Mouse (Mus musculus): ENCODE data around the gene Cenpj.

The Cenpj gene

DNA sequence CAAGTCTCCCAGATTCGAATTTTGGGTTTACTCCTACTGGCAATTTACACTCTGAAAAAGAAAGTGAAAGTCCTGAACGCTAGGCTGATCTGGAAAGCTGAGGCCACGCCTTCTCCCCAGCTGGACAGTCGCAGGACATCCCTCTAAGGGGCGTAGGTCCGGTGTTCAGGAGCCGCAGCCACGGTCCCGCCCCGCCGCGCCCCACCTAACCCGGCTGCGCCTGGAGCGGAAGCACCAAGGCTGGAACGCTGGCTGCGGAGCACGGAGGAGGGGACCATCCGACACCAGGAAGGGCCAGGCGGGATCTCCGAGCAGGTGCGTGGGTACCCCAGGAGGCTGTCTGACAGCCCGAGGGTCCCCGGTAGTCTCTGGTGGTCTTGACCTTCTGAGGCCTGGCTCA lies at the start of gene Cenpj, which contains the start of gene Parp4:
Gene Cenpj, minus strand, starts transcription at position 10 of the 400 bp plus-strand sequence.
Gene Parp4, plus strand, starts transcription at position 204 of the 400 bp plus-strand sequence.
- DNase-seq, result peak; percentile 97

DNA sequence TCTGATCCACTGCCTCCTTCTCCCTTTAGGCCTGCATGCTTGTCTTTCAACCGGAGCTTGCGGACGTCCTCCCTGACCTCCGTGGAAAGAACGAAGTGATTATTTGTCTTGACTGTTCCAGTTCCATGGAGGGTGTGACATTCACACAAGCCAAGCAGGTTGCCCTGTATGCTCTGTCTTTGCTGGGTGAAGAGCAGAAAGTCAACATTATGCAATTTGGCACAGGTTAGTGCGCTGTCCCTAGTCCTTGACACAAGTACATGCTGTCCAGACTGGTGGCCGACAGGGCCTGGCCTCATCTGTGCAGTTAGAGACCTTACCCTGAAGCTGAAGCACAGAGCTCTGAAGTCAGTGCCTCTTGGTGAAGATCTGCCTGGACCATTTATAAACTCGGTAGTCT lies 45.2 kb upstream of the Cenpj start:
- peak; percentile 43 for DNase-seq

DNA sequence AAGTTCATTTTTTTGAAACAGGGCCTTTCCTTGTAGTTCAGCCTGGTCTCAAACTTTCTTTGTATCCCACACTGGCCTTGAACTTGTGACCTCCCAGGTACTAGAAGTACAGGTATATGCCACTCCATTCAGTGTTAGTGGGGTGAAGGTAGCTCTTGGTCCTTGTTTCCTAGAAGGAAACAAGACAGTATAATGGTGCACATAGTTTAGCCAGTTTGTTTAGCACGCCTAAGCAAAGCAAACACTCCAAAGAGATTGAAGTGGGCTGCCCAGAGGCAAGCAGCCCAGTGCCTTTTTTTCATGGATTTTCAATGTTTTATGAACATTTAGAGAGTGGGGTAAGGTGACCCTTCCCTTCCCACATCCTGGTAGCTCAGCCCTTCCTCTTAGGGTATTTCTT lies 42.2 kb upstream of the Cenpj start:
- peak; percentile 10 for DNase-seq

DNA sequence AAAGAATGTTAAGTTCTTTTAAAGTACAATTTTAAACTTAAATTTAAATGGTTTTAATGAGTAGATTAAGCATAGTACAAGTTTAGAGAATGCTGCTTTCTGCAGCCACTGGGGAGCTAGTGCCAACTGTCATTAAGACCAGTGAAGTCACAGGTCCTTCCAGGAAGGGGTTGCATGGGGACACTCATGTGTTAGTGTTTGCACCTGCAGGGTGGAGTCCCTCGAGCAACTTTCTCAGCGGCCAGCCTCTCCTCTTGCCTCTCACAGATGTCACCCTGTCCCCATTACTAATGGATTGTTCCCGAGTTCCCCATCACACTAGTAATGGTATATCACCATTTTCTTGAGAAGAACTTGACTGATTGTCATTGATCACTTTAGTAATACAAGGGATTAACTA lies 38.0 kb upstream of the Cenpj start:
- DNase-seq, result no peak

DNA sequence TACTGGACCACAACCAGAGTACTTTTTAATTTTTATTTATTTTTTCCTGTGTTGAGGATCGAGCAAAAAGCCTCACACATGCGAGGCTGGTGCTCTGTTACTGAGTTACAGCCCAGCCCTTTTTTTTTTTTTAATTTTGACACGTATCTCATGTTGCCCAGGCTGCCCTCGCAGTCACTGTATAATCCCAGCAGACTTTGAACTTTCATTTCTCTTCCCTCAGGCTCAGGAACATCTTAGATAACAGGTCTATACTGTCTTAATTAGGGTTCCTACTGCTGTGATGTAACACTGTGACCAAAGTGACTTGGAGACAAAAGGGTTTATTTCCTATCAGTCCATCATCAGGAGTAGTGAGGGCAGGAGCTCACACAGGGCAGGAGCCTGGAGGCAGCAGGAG lies 29.9 kb upstream of the Cenpj start:
- DNase-seq, result no peak

DNA sequence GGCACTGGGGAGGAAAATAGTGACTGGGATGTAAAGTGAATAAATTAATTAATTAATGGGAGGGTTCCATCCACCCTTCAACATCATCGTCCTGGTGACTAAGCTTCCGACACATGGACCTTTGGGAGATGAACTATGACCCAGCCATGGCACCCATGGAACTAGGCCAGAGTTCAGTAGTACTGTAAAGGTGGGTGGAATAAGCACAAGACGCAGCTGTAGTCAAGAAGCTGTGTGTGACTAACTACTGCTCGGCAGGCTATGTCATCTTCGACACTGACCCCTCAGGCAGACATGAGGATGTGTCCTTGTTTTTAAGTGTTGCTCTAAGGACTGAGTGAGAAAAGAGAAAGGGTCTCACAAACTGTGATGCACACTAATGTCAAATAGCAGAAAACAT lies 29.2 kb upstream of the Cenpj start:
- DNase-seq, result no peak

DNA sequence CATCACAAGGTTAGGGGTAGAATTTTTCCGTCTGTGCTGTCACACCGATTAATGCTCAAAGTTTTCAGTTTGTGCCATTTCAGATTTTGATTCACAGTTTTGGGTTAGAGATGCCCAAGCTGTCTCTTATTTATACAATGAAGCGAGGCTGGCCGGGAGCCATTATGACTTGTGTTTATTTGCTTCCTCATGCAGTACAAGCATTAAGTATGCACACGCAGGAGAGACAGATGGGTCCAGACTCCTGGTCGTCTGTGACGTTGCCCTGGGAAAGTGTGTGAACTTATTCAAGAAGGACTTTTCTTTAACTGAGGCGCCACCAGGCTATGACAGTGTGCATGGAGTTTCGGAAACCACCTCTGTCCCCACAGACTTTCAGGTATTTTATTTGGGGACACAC lies 26.8 kb upstream of the Cenpj start:
- no peak for DNase-seq

DNA sequence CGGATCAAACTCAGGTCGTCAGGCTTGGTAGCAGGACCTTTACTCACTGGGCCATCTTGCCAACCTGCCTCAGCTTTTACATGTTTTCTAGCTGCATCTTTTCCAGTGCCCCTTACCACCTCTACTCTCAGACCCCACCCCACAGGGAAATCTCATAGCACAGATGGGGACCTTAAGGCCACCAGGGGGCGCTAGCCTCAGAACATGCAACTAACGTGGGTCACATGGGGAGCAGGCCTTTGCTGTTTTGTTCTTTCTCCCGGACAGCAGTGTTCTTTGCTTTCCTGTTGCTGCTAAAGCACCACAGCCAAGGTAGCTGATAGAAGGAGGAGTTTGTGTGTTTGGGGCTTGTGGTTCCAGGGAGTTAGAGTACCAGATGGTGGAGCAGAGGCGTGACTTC lies 23.5 kb upstream of the Cenpj start:
- peak; percentile 81 for DNase-seq

DNA sequence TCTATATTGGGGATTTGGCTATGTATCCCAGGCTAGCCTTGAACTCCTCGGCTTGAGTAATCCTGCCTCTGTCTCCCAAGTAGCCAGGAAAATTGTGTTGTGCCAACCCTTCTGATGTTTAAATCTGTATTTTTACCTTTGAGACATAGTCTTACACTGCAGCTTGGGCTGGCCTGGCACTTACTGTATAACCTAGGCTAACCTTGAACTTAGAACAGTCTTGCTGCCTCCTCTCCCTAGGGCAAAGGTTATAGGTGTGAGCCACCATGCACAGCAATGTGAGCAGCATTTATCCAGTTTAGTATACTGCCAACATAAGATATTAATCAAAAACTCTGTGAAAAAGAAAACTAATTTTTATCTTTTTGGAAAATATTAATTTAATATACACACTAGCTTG lies 19.6 kb upstream of the Cenpj start:
- DNase-seq, result no peak

DNA sequence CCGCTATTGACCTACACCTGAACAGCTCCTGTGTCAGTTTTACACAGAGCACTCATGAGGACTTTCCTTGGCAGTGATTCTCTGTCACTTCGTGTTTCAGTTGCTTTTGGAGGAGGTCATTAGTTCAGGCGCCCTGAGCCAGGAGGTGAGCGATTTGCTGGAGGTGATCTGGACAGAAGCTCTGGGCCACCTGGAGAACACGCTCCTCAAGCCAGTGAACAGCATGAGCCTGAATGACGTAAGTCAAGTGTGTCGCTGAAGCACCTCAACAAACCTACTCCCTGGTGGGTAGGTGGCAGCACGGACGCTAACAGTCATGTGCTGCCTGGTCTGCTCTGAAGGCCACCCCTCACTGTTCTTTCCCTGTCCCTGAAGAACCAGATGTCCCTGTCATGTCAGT lies 17.0 kb upstream of the Cenpj start:
- DNase-seq, result no peak

DNA sequence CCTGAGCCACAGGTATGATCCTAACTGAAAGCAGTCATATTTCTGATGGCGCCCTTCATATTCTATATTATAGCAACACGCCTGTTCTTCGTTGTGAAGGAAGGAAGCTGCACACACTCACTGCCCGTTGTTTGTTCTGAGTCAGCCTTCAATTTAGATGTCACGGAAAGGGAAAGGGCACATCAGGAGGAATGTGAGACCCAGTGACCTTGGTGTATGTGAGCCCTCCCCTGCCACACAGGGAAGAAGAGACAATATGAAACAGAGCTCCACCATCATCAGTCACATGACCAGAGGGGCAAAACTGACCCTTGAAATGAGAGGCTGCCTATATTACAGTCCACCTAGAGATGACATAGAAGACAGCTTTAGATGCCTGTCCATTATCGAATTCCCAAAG lies 7.1 kb upstream of the Cenpj start:
- no peak for DNase-seq

DNA sequence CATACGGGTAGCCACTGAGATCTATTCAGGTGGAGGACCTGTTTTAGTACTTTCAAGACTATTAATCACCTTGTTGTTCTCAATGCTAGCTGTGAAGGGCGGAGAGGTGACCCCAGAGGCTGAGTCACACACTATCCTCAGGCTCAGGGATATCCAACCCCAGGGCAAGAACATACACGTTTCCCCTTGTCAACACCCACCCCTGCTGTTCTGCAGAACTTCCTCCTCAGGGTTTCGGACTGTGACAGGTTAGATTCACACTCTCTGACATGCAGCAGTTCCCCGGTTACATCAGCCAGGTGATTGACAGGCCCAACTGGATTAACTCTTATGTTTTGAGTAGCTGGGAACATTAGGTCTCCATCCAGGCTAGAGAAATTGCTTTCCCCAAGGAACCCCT lies 5.9 kb upstream of the Cenpj start:
- peak; percentile 12 for DNase-seq

DNA sequence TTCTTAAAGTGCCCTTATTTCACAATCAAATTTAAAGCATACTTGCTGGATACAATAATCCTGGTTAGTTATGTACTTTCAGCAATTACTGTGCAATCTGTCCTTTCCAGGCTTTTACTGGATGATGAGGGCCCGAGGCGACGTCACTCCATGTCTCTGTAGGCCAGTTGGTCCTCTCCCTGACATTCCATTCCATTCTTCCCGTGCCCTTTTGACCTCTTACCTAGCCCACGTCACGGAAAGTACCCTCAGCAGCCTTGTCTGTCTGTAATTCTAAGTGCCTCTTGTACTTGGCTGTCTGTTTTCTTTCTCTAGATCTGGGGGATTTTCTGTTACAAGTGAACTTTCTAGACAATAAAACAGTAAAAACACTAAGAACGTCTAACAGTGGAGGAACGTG lies 3.8 kb upstream of the Cenpj start:
- DNase-seq, result peak; percentile 7

DNA sequence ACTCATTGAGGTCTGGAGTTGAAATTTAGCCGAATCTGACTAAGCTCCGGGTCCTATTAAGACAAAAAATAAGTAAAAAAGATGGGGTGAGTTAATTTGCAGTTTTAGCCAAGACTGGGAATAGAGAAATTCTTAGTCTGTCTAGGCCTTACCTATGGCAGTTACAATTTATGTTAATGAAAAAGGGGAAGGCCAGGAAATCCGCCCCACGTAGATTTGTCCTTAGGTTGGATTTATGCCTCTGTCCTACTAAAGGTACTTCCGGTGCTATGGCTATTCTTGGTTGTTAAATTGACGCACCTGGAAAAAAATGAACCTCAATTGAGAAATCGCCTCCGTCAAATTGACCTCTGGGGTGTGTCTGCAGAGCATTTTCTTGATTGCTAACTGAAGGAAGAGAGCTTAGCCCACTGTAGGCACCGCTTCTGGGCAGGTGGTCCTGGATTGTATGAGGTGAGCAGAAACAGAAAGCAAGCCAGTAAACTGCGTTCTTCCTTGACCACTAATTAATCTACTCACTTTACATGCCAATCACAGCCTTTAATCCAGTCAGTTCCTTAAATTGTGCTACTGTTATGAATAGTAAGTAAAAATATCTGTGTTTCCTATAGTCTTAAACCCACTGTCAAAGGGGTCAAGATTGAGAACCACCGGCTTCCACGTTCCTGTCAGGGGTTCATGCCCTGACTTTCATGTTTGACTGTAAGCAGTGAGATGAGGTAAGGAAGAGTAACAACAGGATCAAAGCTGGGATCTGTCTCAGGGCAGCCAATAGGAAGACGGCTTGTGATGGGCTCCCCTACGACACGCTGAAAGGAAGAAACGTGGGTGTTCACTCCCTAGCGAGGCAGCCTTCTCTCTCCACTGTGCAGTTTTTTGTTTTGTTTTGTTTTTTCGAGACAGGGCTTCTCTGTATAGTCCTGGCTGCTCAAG lies 1.0 kb upstream of the Cenpj start:
- peak; percentile 21 for DNase-seq

DNA sequence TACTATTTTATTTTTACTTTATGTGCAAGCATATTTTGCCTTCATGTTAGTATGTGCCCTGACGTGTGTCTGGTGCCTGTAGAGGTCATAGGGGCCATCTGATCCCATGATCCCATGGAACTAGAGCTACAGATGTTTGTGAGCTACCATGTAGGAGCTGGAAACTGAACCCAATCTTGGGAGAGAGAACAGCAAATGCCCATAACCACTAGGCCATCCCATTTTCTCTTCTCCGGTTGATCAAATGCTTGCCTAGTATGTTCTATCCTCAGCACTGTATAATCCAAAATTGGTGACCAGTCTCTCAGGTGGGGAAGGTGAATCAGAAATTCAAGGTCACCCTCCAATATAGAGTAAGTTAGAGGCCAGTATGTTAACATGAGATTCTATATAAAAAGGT lies 2.7 kb downstream of the Cenpj start:
- DNase-seq, result no peak

DNA sequence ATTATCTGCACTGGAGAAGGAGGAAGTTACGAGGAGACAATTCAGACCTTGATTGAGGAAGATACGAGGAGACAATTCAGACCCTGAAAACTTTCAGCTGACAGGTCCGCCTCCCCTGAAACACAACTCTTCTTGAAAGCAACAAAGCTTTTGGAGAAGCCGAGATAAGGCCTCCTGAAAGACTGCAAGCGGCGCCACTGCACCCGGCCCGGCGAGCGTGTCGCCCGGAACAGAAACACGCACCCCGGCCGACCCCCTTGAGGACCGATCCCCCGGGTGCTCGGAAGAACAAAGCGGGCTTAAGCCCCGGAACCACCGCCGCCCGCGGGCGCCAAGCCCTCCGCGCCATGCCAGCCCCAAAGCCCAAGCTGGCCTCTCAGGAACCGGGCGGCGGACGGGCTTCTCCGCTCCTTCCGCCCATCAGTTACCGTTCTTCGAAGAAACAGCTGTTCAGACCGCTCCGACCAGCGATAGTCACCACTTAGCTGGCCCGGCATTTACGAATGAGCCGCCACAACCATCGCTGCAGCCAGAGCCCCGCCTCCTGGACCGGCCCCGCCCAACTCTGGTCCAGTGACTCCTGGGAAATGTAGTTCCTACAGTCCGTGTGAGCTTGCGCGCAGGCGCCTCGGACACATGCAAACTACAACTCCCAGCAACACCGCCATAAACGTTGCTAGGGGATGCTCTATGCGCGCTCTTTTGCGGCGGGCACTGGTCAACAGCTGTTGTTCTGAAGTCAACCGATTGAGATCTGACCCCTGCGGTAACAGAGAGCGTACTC lies 3.7 kb downstream of the Cenpj start:
- peak; percentile 97 for DNase-seq

DNA sequence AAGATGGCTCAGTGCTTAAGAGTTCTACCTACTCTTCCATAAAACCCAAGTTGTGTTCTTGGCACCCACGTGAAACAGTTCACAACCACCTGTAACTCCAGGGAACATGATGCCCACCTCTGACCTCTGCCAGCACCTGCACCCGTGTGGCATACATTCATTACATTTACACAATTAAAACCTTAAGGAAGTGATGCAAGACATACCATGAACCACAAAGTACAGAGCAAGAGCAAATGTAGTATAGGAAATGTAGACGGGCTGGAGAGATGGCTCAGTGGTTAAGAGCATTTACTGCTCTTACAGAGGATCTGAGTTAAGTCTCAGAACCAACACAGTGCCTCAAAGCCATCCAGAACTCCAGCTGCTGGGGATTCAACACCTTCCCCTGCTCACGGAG lies 6.2 kb downstream of the Cenpj start:
- no peak for DNase-seq

DNA sequence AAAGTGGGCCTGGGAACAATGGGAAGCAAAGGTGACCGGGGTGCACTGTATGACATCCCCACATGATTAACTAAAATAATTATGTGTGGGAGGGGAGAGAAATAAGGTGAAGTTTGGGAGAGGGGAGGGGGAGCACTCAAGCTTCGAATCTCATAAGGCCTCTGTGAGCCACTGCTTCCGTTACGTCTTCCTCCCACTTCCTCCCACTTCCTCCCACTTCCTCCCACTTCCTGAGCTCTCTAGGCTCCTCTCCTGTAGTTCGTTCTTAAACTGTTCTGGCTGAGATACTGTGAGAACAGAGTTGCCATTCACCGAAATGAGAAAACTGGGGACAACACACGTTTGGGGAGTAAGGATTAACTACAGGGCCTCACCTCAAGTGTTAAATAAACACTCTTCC lies 7.7 kb downstream of the Cenpj start:
- no peak for DNase-seq

DNA sequence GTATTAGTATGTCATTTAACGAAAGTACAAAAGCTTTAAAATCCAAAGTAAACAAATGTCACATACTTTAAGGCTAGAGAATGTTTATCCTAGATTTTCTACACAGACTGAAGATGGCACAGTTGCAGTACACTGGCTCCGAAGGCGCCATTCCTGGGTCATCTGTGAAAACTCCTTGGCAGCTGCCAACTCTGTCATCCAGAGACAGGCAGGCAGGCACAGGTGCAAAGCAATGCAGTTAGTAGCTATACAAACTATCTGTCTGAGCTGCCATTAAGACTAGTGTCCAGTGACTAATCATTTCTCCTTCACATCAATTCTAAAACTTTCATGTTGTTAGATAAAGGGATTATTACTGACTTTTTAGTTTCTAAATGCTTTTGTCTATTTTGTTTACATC lies 16.1 kb downstream of the Cenpj start:
- no peak for DNase-seq

DNA sequence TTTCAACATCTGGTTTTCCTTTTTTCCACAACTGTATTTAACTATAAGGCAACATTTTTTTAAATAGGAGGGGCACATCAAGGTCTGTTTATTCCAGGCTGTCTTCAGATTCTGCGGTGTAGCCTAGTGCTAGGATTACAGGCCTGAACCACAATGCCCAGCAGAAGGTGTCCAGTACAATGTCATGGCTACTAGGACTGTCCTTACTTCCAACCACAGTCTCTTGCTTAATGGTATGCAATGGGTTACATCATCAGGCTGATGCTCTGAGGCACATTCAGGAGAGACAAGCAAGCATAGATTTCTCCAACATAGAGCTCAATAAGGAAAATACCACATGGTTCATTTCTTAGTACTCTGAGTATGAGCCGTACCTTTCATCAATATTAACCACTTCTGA lies 20.5 kb downstream of the Cenpj start:
- no peak for DNase-seq

DNA sequence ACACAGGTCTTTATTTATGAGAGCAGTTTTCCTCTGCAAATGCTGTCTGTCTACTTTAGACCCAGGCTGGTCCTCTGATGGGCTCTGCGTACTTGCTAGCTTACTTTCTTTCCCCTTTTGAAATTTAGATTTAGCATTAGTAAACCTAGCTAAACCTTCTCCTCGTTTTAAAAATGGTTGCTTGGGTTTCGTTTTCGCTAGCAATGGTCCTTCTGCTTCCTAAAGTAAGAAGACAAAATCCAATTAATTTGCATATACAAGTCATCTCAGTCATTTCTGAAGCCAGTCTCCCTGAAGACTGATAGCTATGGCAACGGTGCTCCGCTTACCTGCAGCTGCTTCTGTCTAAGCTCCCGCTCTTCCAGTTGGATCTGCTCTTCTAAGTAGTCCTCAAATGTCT lies 21.9 kb downstream of the Cenpj start:
- DNase-seq, result no peak

DNA sequence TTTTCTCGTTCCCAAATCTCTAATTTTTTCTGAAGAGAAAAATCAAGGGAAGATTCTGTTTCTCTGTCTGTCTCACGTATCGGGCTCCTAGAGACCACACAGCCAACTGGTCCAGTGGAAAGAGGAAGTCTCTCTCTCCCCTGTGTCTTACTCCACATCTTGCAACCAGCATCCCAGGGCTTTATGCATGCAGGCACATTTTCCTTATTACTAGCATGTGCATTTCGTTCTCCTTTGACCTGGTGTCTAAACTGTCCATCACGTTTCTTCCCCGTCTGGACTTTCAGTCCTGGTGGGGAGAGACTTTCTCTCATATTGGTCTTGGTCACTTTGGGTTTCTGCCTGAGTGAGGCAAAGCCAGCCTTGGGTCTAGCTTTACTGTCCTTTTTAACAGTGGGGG lies 22.3 kb downstream of the Cenpj start:
- no peak for DNase-seq

DNA sequence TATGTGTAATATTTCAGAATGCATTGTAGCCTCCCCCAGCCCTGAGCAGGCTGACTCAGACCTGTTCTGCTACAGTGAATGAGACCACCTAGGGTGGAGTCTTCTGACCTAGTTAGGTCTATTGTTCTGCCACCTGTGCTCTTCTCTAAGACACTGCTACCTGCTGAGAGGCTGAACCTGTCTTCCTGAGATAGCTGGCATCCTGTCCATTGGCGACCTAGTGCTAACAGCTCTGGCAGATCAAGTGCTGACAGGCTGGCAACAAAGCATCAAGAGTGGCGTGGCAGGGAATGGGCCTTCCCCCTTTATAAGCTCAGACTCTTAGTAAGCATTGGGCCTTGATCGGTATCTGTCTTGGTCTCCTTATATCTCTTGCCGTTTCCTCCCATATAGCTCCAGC lies 24.3 kb downstream of the Cenpj start:
- no peak for DNase-seq

DNA sequence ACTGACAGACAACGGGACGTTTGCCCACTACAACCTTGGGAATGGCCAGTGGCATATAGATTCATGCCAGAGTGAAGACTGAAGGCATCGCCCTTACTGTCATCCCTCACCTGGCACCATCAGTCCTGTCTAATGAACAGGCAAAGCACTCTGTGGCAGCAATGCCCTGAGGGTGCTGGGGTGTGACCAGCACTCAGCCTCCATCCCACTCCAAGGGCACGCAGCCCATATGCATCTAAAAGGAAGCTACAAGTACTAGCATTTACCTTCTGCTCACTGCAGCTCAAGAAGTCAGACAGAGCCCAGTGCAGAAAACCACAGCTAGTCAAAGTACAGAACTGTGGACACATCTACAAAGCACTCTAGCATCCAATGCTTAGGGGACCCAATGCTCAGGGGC lies 29.7 kb downstream of the Cenpj start:
- no peak for DNase-seq

Measured in lung, postnatal 36 days (tissue).